Mouse (Mus musculus): Measurements from ENCODE around the gene Prune1. TPM values are rescaled to one million over a fixed set of nuclear protein-coding genes. Genes with fewer than 3 reads are reported as not detected.

Prune1 gene
- total and polyA plus RNA-seq, 3 experiments = 28.5 to 51.8 TPM; not detected in 1

DNA sequence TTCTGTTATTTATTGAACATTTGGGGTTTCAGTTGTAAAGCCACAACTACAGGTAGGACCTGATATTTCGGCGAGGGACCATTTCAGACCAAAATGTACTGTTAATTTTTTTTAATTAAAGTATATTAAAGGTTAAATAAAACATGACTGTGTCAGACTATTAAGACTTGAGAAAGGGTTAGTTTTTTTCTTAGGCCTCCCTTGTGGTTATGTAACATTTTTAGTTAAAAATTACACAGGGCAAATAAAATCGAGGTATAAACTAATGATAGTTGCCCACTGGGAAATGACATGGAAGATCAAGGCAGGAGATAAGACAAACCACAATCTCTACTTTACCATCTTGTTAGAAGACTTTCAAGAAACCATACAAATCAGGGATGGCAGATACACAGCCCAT is 41.6 kb upstream of the Prune1 start:
- peaks cover 4 to 7% of the 10 kb centered on the region in 2 experiments; a peak in 3 of 4 replicates for H3K4me1 ChIP-seq (ENCODE audit: control insufficient read depth in 1 of 2, insufficient read depth in 2 of 2, low read length in 2 of 2)
- no peak overlapping the region for H3K27ac ChIP-seq (ENCODE audit: control insufficient read depth, low read depth, low read length)
- no peak for TF ChIP-seq MXI1 (IDR thresholded peaks at IDR 0.05; ENCODE audit: low read depth, low read length)
- TF ChIP-seq UBTF (IDR thresholded peaks at IDR 0.05; ENCODE audit: borderline replicate concordance, insufficient read depth, low read depth, low read length) = no peak
- TF ChIP-seq POLR2AphosphoS5 (IDR thresholded peaks at IDR 0.05; ENCODE audit: borderline replicate concordance, low read depth, low read length) = peak; percentile 70; the same call in 1 of the 2 replicates
- TF ChIP-seq POLR2A (IDR thresholded peaks at IDR 0.05; ENCODE audit: control insufficient read depth in 1 of 2, insufficient read depth in 1 of 2, low read depth in 1 of 2, low read length in 2 of 2, poor library complexity in 1 of 2) = peak in 1 of 2 experiments; percentile 2; a peak in 1 of 4 replicates
- H3K36me3 ChIP-seq (ENCODE audit: control insufficient read depth in 1 of 2, insufficient read depth in 2 of 2, low read length in 2 of 2) = peaks cover 15 to 84% of the 10 kb centered on the region in 2 experiments
- no peaks in the 10 kb centered on the region for H3K9me3 ChIP-seq (replicated peaks; ENCODE audit: insufficient read depth, low read length)
- no peak for DNase-seq (ENCODE audit: low read depth, low spot score)
- no peaks in the 10 kb centered on the region for H3K27me3 ChIP-seq (ENCODE audit: control insufficient read depth in 1 of 2, insufficient read depth in 2 of 2, low read length in 2 of 2)
- no peak overlapping the region for H3K9ac ChIP-seq (ENCODE audit: control insufficient read depth, low read depth, low read length, poor library complexity, severe bottlenecking)
- peaks cover 23% of the 10 kb centered on the region for H3K79me2 ChIP-seq (ENCODE audit: control insufficient read depth, insufficient read depth, low read length, poor library complexity)
- no peak overlapping the region for H3K4me3 ChIP-seq (ENCODE audit: control insufficient read depth in 1 of 2, insufficient read depth in 1 of 2, low read depth in 2 of 2, low read length in 2 of 2)

DNA sequence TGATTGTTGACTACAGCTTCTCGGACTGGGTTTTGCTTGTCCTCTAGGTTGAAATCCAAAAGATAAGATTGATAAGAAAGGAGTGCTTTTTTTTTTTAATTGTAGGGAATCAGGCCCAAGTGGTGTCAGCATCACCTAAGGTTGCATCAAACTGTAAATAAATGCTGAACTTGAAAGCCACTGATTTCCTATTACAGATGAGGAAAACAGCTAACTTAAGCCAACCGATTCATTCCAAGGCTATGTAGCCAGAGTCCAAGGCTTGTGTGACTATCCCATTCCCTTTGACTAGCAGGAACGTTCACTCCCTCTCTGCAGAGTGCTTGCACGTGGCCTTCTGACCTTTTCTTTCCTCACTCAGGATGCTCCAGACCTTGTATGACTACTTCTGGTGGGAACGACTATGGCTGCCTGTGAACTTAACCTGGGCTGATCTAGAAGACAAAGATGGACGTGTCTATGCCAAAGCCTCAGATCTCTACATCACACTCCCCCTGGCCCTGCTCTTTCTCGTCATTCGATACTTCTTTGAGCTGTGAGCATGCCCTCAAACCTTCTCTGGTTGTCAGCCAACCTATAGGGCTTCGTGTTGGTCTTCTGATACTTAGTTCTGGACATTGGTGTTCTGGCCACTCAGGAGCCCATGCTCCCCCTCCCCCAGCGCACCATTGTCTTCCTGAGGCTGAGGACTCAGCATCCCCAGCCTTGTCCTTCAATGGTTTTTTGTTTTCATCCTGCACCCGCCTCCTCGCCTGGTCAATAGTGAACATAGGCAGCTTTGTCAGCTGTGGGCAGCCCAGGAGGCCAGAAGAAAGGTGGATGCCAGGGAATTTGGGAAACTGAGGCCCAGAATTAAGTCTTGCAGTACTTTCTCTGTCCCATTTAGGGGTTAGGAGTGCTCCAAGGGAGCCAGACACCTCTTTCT is 38.1 kb upstream of the Prune1 start:
- H3K9me3 ChIP-seq (replicated peaks; ENCODE audit: insufficient read depth, low read length) = no peaks in the 10 kb centered on the region
- TF ChIP-seq MAX (IDR thresholded peaks at IDR 0.05; ENCODE audit: low read length) = no peak
- TF ChIP-seq NRF1 (IDR thresholded peaks at IDR 0.05; ENCODE audit: insufficient read depth, low read depth, low read length, poor library complexity, severe bottlenecking) = no peak
- no peak for TF ChIP-seq GATA1 (IDR thresholded peaks at IDR 0.05; ENCODE audit: low read depth, low read length)
- TF ChIP-seq HCFC1 (IDR thresholded peaks at IDR 0.05; ENCODE audit: low read depth, low read length) = no peak
- no peak for TF ChIP-seq CHD1 (IDR thresholded peaks at IDR 0.05; ENCODE audit: low read depth, low read length)
- H3K9ac ChIP-seq (ENCODE audit: control insufficient read depth, low read depth, low read length, poor library complexity, severe bottlenecking) = no peak overlapping the region
- H3K36me3 ChIP-seq (ENCODE audit: control insufficient read depth in 1 of 2, insufficient read depth in 2 of 2, low read length in 2 of 2) = peaks cover 28 to 54% of the 10 kb centered on the region in 2 experiments
- H3K4me1 ChIP-seq (ENCODE audit: control insufficient read depth in 1 of 2, insufficient read depth in 2 of 2, low read length in 2 of 2) = peaks cover 7 to 23% of the 10 kb centered on the region in 2 experiments
- H3K4me3 ChIP-seq (ENCODE audit: control insufficient read depth in 1 of 2, insufficient read depth in 1 of 2, low read depth in 2 of 2, low read length in 2 of 2) = no peak overlapping the region
- no peak overlapping the region for H3K27ac ChIP-seq (ENCODE audit: control insufficient read depth, low read depth, low read length)
- no peaks in the 10 kb centered on the region for H3K27me3 ChIP-seq (ENCODE audit: control insufficient read depth in 1 of 2, insufficient read depth in 2 of 2, low read length in 2 of 2)
- DNase-seq (ENCODE audit: low read depth, low spot score) = no peak
- peaks cover 56% of the 10 kb centered on the region for H3K79me2 ChIP-seq (ENCODE audit: control insufficient read depth, insufficient read depth, low read length, poor library complexity)

DNA sequence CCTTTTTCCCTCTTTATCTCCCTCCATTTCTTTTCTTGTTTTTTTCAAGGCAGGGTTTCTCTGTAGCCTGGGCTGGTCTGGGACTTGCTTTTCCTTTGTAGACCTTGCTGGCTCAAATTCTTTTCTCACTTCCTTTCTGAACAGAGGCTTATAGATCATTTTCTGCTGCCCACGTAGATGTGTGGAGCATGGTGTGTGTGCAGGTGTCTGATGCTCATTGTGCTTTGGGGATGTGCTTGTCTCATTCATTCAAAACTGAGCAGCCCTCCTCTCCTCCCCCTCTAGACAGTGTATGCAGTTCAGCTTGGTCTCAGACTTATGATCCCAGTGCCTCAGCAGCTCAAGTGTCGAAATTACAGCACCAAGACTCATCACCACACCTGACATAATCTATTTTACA is 37.2 kb upstream of the Prune1 start:
- no peak overlapping the region for H3K4me3 ChIP-seq (ENCODE audit: control insufficient read depth in 1 of 2, insufficient read depth in 1 of 2, low read depth in 2 of 2, low read length in 2 of 2)
- H3K27ac ChIP-seq (ENCODE audit: control insufficient read depth, low read depth, low read length) = no peak overlapping the region
- DNase-seq (ENCODE audit: low read depth, low spot score) = no peak
- H3K4me1 ChIP-seq (ENCODE audit: control insufficient read depth in 1 of 2, insufficient read depth in 2 of 2, low read length in 2 of 2) = peaks cover 11 to 23% of the 10 kb centered on the region in 2 experiments
- peaks cover 65% of the 10 kb centered on the region for H3K79me2 ChIP-seq (ENCODE audit: control insufficient read depth, insufficient read depth, low read length, poor library complexity)
- H3K9ac ChIP-seq (ENCODE audit: control insufficient read depth, low read depth, low read length, poor library complexity, severe bottlenecking) = no peak overlapping the region
- H3K9me3 ChIP-seq (replicated peaks; ENCODE audit: insufficient read depth, low read length) = no peaks in the 10 kb centered on the region
- H3K36me3 ChIP-seq (ENCODE audit: control insufficient read depth in 1 of 2, insufficient read depth in 2 of 2, low read length in 2 of 2) = peaks cover 28 to 45% of the 10 kb centered on the region in 2 experiments
- H3K27me3 ChIP-seq (ENCODE audit: control insufficient read depth in 1 of 2, insufficient read depth in 2 of 2, low read length in 2 of 2) = no peaks in the 10 kb centered on the region
- TF ChIP-seq ELF1 (IDR thresholded peaks at IDR 0.05; ENCODE audit: low read depth, low read length) (no peak), TBP (IDR thresholded peaks at IDR 0.05; ENCODE audit: low read depth, low read length) (no peak), SIN3A (IDR thresholded peaks at IDR 0.05; ENCODE audit: low read length) (no peak), ZC3H11A (IDR thresholded peaks at IDR 0.05; ENCODE audit: low read depth, low read length) (no peak), POLR2AphosphoS5 (IDR thresholded peaks at IDR 0.05; ENCODE audit: borderline replicate concordance, low read depth, low read length) (no peak), RCOR1 (IDR thresholded peaks at IDR 0.05; ENCODE audit: low read depth, low read length) (no peak), EP300 (IDR thresholded peaks at IDR 0.05; ENCODE audit: low read depth in 1 of 2, low read length in 2 of 2) (no peak), GABPA (IDR thresholded peaks at IDR 0.05; ENCODE audit: low read depth, low read length) (no peak), SMC3 (IDR thresholded peaks at IDR 0.05; ENCODE audit: low read depth, low read length) (no peak), E2F4 (IDR thresholded peaks at IDR 0.05; ENCODE audit: borderline replicate concordance, low read depth, low read length) (no peak), JUND (IDR thresholded peaks at IDR 0.05; ENCODE audit: low read depth, low read length) (no peak), MAZ (IDR thresholded peaks at IDR 0.05; ENCODE audit: low read depth, low read length) (no peak), NELFE (IDR thresholded peaks at IDR 0.05; ENCODE audit: low read depth, low read length) (no peak), GATA1 (IDR thresholded peaks at IDR 0.05; ENCODE audit: low read depth, low read length) (no peak), CTCF (IDR thresholded peaks at IDR 0.05 in 2 of 3, conservative IDR thresholded peaks at IDR 0.05 in 1 of 3; ENCODE audit: control insufficient read depth in 1 of 3, insufficient read depth in 1 of 3, low read depth in 2 of 3, low read length in 3 of 3, poor library complexity in 1 of 3, severe bottlenecking in 1 of 3) (no peak)
